16 mouse cellular contexts compared by ENCODE assay signal in the genomic region with DNA sequence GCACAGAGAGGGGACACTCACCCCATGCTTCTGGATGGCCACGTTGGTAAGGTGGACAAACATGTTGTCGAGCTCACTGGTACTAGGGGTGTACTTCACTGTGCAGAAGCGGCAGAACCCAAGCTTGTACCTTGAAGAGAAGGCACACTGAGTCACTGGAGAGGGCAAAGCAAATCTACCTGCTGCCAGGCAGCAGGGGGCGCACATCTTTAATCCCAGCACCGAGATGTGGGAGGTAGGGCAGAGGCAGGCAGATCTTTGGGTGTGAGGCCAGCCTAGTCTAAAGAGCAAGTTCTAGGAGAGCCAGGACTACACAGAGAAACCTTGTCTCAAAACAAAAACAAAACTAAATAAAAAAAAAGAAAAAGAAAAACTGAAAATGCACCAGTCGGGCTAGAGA. TPM values are rescaled to one million over a fixed set of nuclear protein-coding genes. Genes with fewer than 3 reads are reported as not detected.
DNase-seq lines count a peak whose midpoint lies in the region; ATAC-seq and TF ChIP-seq lines count a peak whose summit lies in the region.
"Had no signal": no experiment of that assay in that cellular context is flagged by ENCODE, and none has a peak within 500 bp of the region (broad histone marks: within the 10 kb centered on the region; RNA-seq: fewer than 3 reads in every experiment).

No protein-coding gene starts in this region.

- H3K9me3 ChIP-seq in heart, postnatal 0 days (replicated peaks; ENCODE audit: control insufficient read depth, low read length): no peaks in the 10 kb centered on the region
- H3K9me3 ChIP-seq in heart, embryonic 11.5 days (replicated peaks; ENCODE audit: control insufficient read depth, low read length): no peaks in the 10 kb centered on the region
- H3K9me3 ChIP-seq in midbrain, postnatal 0 days (ENCODE audit: low read length): no peaks in the 10 kb centered on the region
- H3K9me3 ChIP-seq in midbrain, embryonic 14.5 days (ENCODE audit: control insufficient read depth, low read length): no peaks in the 10 kb centered on the region
- no peaks in the 10 kb centered on the region for H3K9me3 ChIP-seq in G1E (replicated peaks)
- H3K9me3 ChIP-seq: neural tube, embryonic 15.5 days had no signal

- 92% methylated on average over 6 of the region's 6 CpGs for WGBS in heart, postnatal 0 days
- WGBS in heart, embryonic 11.5 days (ENCODE audit: insufficient replicate concordance): 85% methylated on average over 6 of the region's 6 CpGs
- 92% methylated on average over 6 of the region's 6 CpGs for WGBS in midbrain, postnatal 0 days
- WGBS in midbrain, embryonic 14.5 days: 93% methylated on average over 6 of the region's 6 CpGs

- H3K4me3 ChIP-seq in heart, postnatal 0 days (ENCODE audit: low read depth, low read length): no peak overlapping the region
- no peak overlapping the region for H3K4me3 ChIP-seq in heart, embryonic 11.5 days (ENCODE audit: low read depth, low read length)
- no peak overlapping the region for H3K4me3 ChIP-seq in midbrain, postnatal 0 days (ENCODE audit: low read depth, low read length)
- H3K4me3 ChIP-seq in midbrain, embryonic 14.5 days (replicated peaks; ENCODE audit: low read depth, low read length): no peak overlapping the region
- no peak overlapping the region for H3K4me3 ChIP-seq in G1E (ENCODE audit: low read depth, low read length)
- H3K4me3 ChIP-seq: neural tube, embryonic 15.5 days had no signal

- H3K27me3 ChIP-seq in heart, postnatal 0 days (ENCODE audit: control insufficient read depth, insufficient read depth, low read length): no peaks in the 10 kb centered on the region
- H3K27me3 ChIP-seq in heart, embryonic 11.5 days (ENCODE audit: control insufficient read depth, insufficient read depth, low read length): no peaks in the 10 kb centered on the region
- no peaks in the 10 kb centered on the region for H3K27me3 ChIP-seq in midbrain, postnatal 0 days (ENCODE audit: insufficient read depth, low read length)
- no peaks in the 10 kb centered on the region for H3K27me3 ChIP-seq in midbrain, embryonic 14.5 days (ENCODE audit: control insufficient read depth, insufficient read depth, low read length)
- H3K27me3 ChIP-seq in G1E (ENCODE audit: insufficient read depth, low read length): no peaks in the 10 kb centered on the region
- no peaks in the 10 kb centered on the region for H3K27me3 ChIP-seq in splenic B cell, adult 2 months (ENCODE audit: control insufficient read depth, insufficient read depth, low read length, poor library complexity, severe bottlenecking)
- H3K27me3 ChIP-seq: neural tube, embryonic 15.5 days had no signal

- TF ChIP-seq EP300 in heart, postnatal 0 days (IDR thresholded peaks at IDR 0.05; ENCODE audit: low read depth): no peak

- H3K27ac ChIP-seq in heart, postnatal 0 days (ENCODE audit: low read depth): no peak overlapping the region
- no peak overlapping the region for H3K27ac ChIP-seq in heart, embryonic 11.5 days (ENCODE audit: low read depth, low read length)
- no peak overlapping the region for H3K27ac ChIP-seq in midbrain, postnatal 0 days (ENCODE audit: low read depth, low read length)
- H3K27ac ChIP-seq in midbrain, embryonic 14.5 days (replicated peaks; ENCODE audit: low read depth, low read length): no peak overlapping the region
- H3K27ac ChIP-seq: neural tube, embryonic 15.5 days had no signal

- no peak for ATAC-seq in heart, postnatal 0 days (ENCODE audit: insufficient read depth, low read depth)
- ATAC-seq in heart, embryonic 11.5 days (replicated peaks; ENCODE audit: insufficient number of reproducible peaks, low FRiP score, low TSS enrichment): no peak
- no peak for ATAC-seq in midbrain, postnatal 0 days (ENCODE audit: low FRiP score)
- no peak for ATAC-seq in midbrain, embryonic 14.5 days (ENCODE audit: low FRiP score, low TSS enrichment)
- ATAC-seq in G1E (ENCODE audit: extremely low read depth, insufficient number of reproducible peaks, low FRiP score, poor library complexity, severe bottlenecking): no peak
- ATAC-seq: forebrain, postnatal 0 days; midbrain, embryonic 16.5 days had no signal

- H3K4me1 ChIP-seq in heart, postnatal 0 days (ENCODE audit: control insufficient read depth, insufficient read depth): no peaks in the 10 kb centered on the region
- H3K4me1 ChIP-seq in heart, embryonic 11.5 days (ENCODE audit: control insufficient read depth, insufficient read depth, low read length): no peaks in the 10 kb centered on the region
- H3K4me1 ChIP-seq in midbrain, postnatal 0 days (ENCODE audit: insufficient read depth, low read length): no peaks in the 10 kb centered on the region
- H3K4me1 ChIP-seq in midbrain, embryonic 14.5 days (ENCODE audit: control insufficient read depth, insufficient read depth, low read length): no peaks in the 10 kb centered on the region
- peaks cover 18% of the 10 kb centered on the region for H3K4me1 ChIP-seq in G1E (ENCODE audit: insufficient read depth, low read depth, low read length)
- H3K4me1 ChIP-seq: neural tube, embryonic 15.5 days had no signal

- H3K36me3 ChIP-seq in heart, postnatal 0 days (replicated peaks; ENCODE audit: control insufficient read depth, insufficient read depth, low read length): peaks cover 46% of the 10 kb centered on the region; the same call in 1 of the 2 replicates
- peaks cover 17% of the 10 kb centered on the region for H3K36me3 ChIP-seq in heart, embryonic 11.5 days (ENCODE audit: control insufficient read depth, insufficient read depth, low read length)
- H3K36me3 ChIP-seq in midbrain, postnatal 0 days (ENCODE audit: insufficient read depth, low read length): peaks cover 79% of the 10 kb centered on the region
- H3K36me3 ChIP-seq in midbrain, embryonic 14.5 days (ENCODE audit: control insufficient read depth, insufficient read depth, low read length): peaks cover 95% of the 10 kb centered on the region
- peaks cover 60% of the 10 kb centered on the region for H3K36me3 ChIP-seq in G1E (replicated peaks)
- peaks cover 1% of the 10 kb centered on the region; the same call in 1 of the 2 replicates for H3K36me3 ChIP-seq in splenic B cell, adult 2 months (ENCODE audit: control insufficient read depth, insufficient read depth, low read length, poor library complexity, severe bottlenecking)

- 0 out of 2 replicates have a peak, but pooled peaks have one; percentile 6 for TF ChIP-seq CTCF in heart, postnatal 0 days (IDR thresholded peaks at IDR 0.05; ENCODE audit: low read depth)
- peak; percentile 39 for TF ChIP-seq CTCF in midbrain, postnatal 0 days (IDR thresholded peaks at IDR 0.05)
- 0 out of 2 replicates have a peak, but pooled peaks have one; percentile 10 for TF ChIP-seq CTCF in G1E (IDR thresholded peaks at IDR 0.05; ENCODE audit: low read depth, low read length)

- no peak overlapping the region for H3K9ac ChIP-seq in heart, postnatal 0 days (replicated peaks; ENCODE audit: low read depth, low read length)
- H3K9ac ChIP-seq in heart, embryonic 11.5 days (ENCODE audit: low read depth, low read length): no peak overlapping the region
- H3K9ac ChIP-seq in midbrain, postnatal 0 days (replicated peaks; ENCODE audit: low read length, poor library complexity, severe bottlenecking): no peak overlapping the region
- H3K9ac ChIP-seq in midbrain, embryonic 14.5 days (replicated peaks; ENCODE audit: low read length): no peak overlapping the region
- H3K9ac ChIP-seq: forebrain, postnatal 0 days; neural tube, embryonic 15.5 days had no signal

- no peak overlapping the region for H3K4me2 ChIP-seq in heart, postnatal 0 days (ENCODE audit: low read depth, low read length)
- H3K4me2 ChIP-seq in heart, embryonic 11.5 days: no peak overlapping the region
- no peak overlapping the region for H3K4me2 ChIP-seq in midbrain, postnatal 0 days (ENCODE audit: low read depth, low read length, poor library complexity, severe bottlenecking)
- no peak overlapping the region for H3K4me2 ChIP-seq in midbrain, embryonic 14.5 days (ENCODE audit: low read length)
- H3K4me2 ChIP-seq: neural tube, embryonic 15.5 days had no signal

- DNase-seq in heart, postnatal 0 days (ENCODE audit: low spot score): no peak
- no peak for DNase-seq in midbrain, postnatal 0 days (ENCODE audit: low spot score)
- no peak for DNase-seq in midbrain, embryonic 14.5 days
- DNase-seq in G1E (ENCODE audit: low spot score): no peak
- DNase-seq in splenic B cell, adult 2 months (ENCODE audit: low read depth, low spot score): peak; percentile 33
- DNase-seq in embryo, embryonic 9.5 days (ENCODE audit: extremely low spot score): no peak
- DNase-seq in Muller cell, postnatal 12 days (ENCODE audit: inconsistent ontology term): no peak
- DNase-seq: forebrain, postnatal 0 days; kidney, adult 18-20 months; left cerebral cortex, postnatal 4 days; lung, postnatal 14 days; right cerebral cortex, postnatal 25 days had no signal

RNA-seq across cellular contexts. Expression of gene Ttll1, which starts 13.4 kb away (rescaled TPM):
- total RNA-seq in heart, postnatal 0 days (2014; rRNA removed; ENCODE audit: low replicate concordance): 5.8 and 10.7 TPM in 2 replicates
- 23.2 and 25.7 TPM in 2 replicates for polyA plus RNA-seq in heart, postnatal 0 days (2015; fragmentation: Nextera tagmentation; extraction: Ambion mirVana)
- polyA plus RNA-seq in heart, embryonic 11.5 days (2014; fragmentation: Nextera tagmentation; extraction: Ambion mirVana): 18.7 and 20.4 TPM in 2 replicates
- 57.8 and 60.7 TPM in 2 replicates for total RNA-seq in midbrain, postnatal 0 days (2014; rRNA removed)
- 119 and 123 TPM in 2 replicates for polyA plus RNA-seq in midbrain, postnatal 0 days (2015; fragmentation: Nextera tagmentation; extraction: Ambion mirVana)
- 63.5 and 80.1 TPM in 2 replicates for polyA plus RNA-seq in midbrain, embryonic 14.5 days (2014; fragmentation: Nextera tagmentation; extraction: Ambion mirVana)
- total RNA-seq in G1E (2014; fragmentation: Nextera tagmentation) (12.3 and 15.7 TPM in 2 replicates), G1E (2017) (5.6 and 6.5 TPM in 2 replicates)
- polyA plus RNA-seq in G1E (2012): 2.0 and 2.3 TPM in 2 replicates

RNA-seq across cellular contexts. Expression of gene Bik, which starts 29.4 kb away (rescaled TPM):
- 25.8 and 49.6 TPM in 2 replicates for total RNA-seq in heart, postnatal 0 days (2014; rRNA removed; ENCODE audit: low replicate concordance)
- 33.8 and 37.7 TPM in 2 replicates for polyA plus RNA-seq in heart, postnatal 0 days (2015; fragmentation: Nextera tagmentation; extraction: Ambion mirVana)
- polyA plus RNA-seq in heart, embryonic 11.5 days (2014; fragmentation: Nextera tagmentation; extraction: Ambion mirVana): 31.5 and 33.0 TPM in 2 replicates
- 0.27 TPM in 1 of 2 replicates, not detected in the other for total RNA-seq in midbrain, postnatal 0 days (2014; rRNA removed)
- 0.33 and 0.37 TPM in 2 replicates for polyA plus RNA-seq in midbrain, postnatal 0 days (2015; fragmentation: Nextera tagmentation; extraction: Ambion mirVana)
- 0.30 and 0.49 TPM in 2 replicates for polyA plus RNA-seq in midbrain, embryonic 14.5 days (2014; fragmentation: Nextera tagmentation; extraction: Ambion mirVana)
- total RNA-seq in G1E (2014; fragmentation: Nextera tagmentation) (not detected in 2 replicates), G1E (2017) (not detected in 2 replicates)
- polyA plus RNA-seq in G1E (2012): not detected in 2 replicates
- total RNA-seq: forebrain, postnatal 0 days; granulocyte monocyte progenitor cell, adult 5-6 weeks; left cerebral cortex, postnatal 4 days had no signal

RNA-seq across cellular contexts. Expression of gene Pacsin2, which starts 32.9 kb away (rescaled TPM):
- 65.0 and 78.0 TPM in 2 replicates for total RNA-seq in heart, postnatal 0 days (2014; rRNA removed; ENCODE audit: low replicate concordance)
- 53.0 and 63.3 TPM in 2 replicates for polyA plus RNA-seq in heart, postnatal 0 days (2015; fragmentation: Nextera tagmentation; extraction: Ambion mirVana)
- polyA plus RNA-seq in heart, embryonic 11.5 days (2014; fragmentation: Nextera tagmentation; extraction: Ambion mirVana): 55.0 and 60.0 TPM in 2 replicates
- 14.6 and 21.3 TPM in 2 replicates for total RNA-seq in midbrain, postnatal 0 days (2014; rRNA removed)
- polyA plus RNA-seq in midbrain, postnatal 0 days (2015; fragmentation: Nextera tagmentation; extraction: Ambion mirVana): 16.2 and 16.7 TPM in 2 replicates
- polyA plus RNA-seq in midbrain, embryonic 14.5 days (2014; fragmentation: Nextera tagmentation; extraction: Ambion mirVana): 14.5 and 17.7 TPM in 2 replicates
- total RNA-seq in G1E (2014; fragmentation: Nextera tagmentation) (34.5 and 36.0 TPM in 2 replicates), G1E (2017) (41.6 and 45.2 TPM in 2 replicates)
- 60.5 and 61.0 TPM in 2 replicates for polyA plus RNA-seq in G1E (2012)

Comparison
In these comparisons a context has a peak if more than half of its experiments do, and no peak if none do; other contexts are left out.
1. RNA of gene Bik, which starts 29.4 kb away (polyA plus RNA-seq): 33.8 to 37.7 TPM in heart, postnatal 0 days and 31.5 to 33.0 TPM in heart, embryonic 11.5 days; 0.33 to 0.37 TPM in midbrain, postnatal 0 days, 0.30 to 0.49 TPM in midbrain, embryonic 14.5 days and not detected in G1E; every median in the first group is over 10 times any median in the second.
2. Peak in every context shown above with its lines, with median percentiles within 50 percentile points of each other: CTCF ChIP-seq.